Mouse (Mus musculus) left cerebral cortex, postnatal 4 days (tissue): Measurements from ENCODE around the gene Stk32b. TPM values are rescaled to one million over a fixed set of nuclear protein-coding genes. Genes with fewer than 3 reads are reported as not detected.

Experiments
- DNase-seq: peaks from one replicate; pipeline ENCODE4 v3.0.0-alpha.2; 2022
- intact Hi-C: fragments of 180-260 bp; cut with DNase I; formaldehyde crosslinking; loops from one replicate; pipeline ENCODE4 v1.15.1; 2025
- total RNA-seq, 2 experiments: library from RNA; stranded (reverse); gene quantifications; 2 replicates each; pipeline ENCODE4 v1.2.3; 2021

Gene Stk32b
- total RNA-seq, 2 experiments from 2014 or later, result 44.8 to 46.7 TPM

- intact Hi-C loops, result no loop called here
- DNase-seq, result no peak
Measured at GRCm38 (mm10) chr5:37535227-37535626, 181.7 kb downstream of the Stk32b start.

GRCm38 (mm10) chr5:37525363-37525762, 191.6 kb downstream of the Stk32b start:
- intact Hi-C loops, result no loop called here
- no peak for DNase-seq

DNA sequence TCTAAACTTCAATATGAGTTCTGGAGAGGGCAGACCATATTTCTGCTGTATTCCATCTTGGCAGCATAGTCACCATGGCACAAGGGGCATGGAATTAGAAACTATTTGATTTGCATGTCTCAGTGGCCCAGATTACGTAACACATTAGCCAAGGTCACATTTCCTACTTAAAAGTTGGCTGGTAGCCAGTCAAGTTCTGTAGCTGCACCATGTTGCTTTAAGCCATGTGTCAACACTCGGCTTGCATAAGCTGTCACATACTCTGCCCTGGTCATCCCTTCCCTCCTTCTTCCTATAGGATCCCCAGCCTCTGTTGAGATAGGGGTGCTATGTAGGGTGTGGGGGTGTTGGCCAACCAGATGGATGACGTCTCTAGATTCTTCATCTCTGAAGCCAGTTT, 196.5 kb downstream of the Stk32b start:
- intact Hi-C loops, result no loop called here
- DNase-seq, result no peak

GRCm38 (mm10) chr5:37512479-37512878, 204.5 kb downstream of the Stk32b start:
- no peak for DNase-seq
- intact Hi-C loops, result no loop called here

- intact Hi-C loops, result no loop called here
Measured at GRCm38 (mm10) chr5:37506880-37507519, 210.0 kb downstream of the Stk32b start.

GRCm38 (mm10) chr5:37494984-37495476, 221.9 kb downstream of the Stk32b start:
- DNase-seq, result no peak
- intact Hi-C loops, result no loop called here

More at GRCm38 (mm10) chr5:37506880-37507519, 210.0 kb downstream of the Stk32b start:
- DNase-seq, result no peak

GRCm38 (mm10) chr5:37472025-37472608, 244.9 kb downstream of the Stk32b start:
- peak; percentile 50 for DNase-seq
- intact Hi-C loops, result no loop called here

GRCm38 (mm10) chr5:37471584-37471983, 245.4 kb downstream of the Stk32b start:
- intact Hi-C loops, result no loop called here
- DNase-seq, result peak; percentile 50

DNA sequence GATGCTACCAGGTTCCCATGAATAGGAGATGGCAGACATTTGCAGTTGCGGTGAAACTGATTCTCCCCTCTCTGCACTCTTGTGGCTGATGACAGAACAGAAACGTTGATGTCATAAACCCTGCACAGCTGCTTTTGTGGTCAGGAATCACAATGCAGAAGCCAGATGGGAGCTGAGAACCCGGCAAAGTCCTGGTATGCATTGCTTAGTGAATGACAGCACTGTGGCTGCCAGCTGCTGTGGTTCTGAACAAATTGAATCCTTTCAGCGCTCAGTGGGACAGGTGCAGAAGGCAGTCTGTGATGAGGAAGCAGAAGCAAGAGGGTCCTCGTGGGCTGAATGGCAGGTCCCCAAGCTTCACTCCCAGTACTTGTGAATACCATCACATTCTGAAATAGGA, 247.9 kb downstream of the Stk32b start:
- no peak for DNase-seq
- intact Hi-C loops, result no loop called here

DNA sequence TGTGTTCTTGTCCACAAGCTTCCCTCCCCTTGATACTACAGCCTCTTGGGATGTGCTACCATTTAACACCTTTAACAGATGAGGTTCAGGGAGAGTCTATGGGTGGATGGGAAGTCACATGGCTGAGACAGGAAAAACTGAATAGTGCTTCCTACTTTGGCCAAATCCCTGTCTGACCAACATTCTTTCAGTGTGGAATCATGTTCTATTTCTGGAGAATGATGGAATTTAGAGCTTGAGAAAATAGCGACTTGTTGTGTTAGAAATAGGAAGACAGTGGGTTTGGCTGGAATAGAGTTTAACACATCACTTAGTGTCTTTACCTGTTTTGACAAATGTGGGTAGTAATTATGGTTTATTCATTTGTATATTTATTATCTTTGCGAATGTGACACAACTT, 249.3 kb downstream of the Stk32b start:
- intact Hi-C loops, result no loop called here

GRCm38 (mm10) chr5:37465461-37465860, 251.5 kb downstream of the Stk32b start:
- intact Hi-C loops, result no loop called here
- DNase-seq, result no peak

More for the DNA sequence above, 249.3 kb downstream of the Stk32b start:
- no peak for DNase-seq

DNA sequence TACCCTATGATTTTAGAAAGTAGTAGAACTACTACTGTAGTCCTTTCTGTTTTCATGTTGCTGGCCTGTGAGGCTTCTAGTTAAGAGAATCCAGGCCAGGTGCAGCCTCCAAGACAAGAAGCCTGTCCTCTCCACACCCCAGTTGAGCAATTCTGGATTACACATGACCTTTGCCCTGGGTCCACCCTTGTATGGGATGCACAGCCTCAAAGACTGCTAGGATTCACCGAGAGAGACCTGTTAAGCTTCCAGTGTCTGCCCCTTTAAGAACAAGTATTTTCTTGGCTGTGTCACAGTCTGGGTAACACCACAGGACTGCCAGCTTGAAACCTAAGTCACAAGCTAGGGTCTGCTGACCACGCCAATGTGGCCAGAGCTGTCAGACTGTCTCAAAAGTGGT, 258.7 kb downstream of the Stk32b start:
- intact Hi-C loops, result no loop called here
- no peak for DNase-seq

GRCm38 (mm10) chr5:37457831-37458230, 259.1 kb downstream of the Stk32b start:
- intact Hi-C loops, result no loop called here
- no peak for DNase-seq

GRCm38 (mm10) chr5:37457191-37457590, 259.8 kb downstream of the Stk32b start:
- intact Hi-C loops, result no loop called here

DNA sequence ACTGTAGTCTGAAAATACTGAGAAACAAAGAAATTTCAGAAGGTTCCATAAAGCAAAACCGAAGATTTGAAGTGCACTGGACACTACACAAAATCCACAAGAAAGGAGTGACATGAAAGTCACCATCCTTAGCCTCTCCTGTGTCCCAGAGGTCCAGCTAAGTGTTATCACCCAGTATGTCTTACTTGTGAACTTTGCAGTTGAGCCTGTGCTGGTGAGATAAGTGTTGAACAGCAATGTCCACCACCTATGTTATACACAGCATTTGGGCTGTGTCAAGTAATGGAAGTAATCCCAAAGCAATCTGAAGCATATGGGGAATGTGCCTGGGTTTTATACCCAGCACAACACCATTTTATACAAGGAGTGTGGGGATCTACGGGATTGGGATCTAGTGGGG, 260.4 kb downstream of the Stk32b start:
- DNase-seq, result no peak
- intact Hi-C loops, result no loop called here

More at GRCm38 (mm10) chr5:37457191-37457590, 259.8 kb downstream of the Stk32b start:
- no peak for DNase-seq

- DNase-seq, result no peak
- intact Hi-C loops, result no loop called here
Measured at GRCm38 (mm10) chr5:37447546-37447945, 269.4 kb downstream of the Stk32b start.

DNA sequence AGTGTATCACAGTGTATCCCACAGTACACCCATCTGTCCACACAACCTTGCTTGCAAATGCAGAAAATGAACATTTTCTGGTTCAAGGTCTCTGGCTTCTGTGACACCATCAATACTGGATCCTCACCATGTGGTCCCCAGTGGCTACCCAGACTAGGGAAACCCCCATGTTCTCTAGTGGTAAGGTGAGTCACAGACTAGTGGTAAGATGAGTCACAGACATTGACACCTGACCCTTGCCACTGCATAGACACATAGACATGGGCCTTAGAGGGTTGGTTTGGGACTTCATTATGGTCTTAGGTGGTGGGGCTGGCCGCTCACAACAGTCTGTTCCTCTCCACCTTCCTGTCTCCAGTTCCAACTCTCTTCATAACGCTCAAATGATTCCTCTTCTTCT, 274.2 kb downstream of the Stk32b start:
- DNase-seq, result no peak
- intact Hi-C loops, result no loop called here

DNA sequence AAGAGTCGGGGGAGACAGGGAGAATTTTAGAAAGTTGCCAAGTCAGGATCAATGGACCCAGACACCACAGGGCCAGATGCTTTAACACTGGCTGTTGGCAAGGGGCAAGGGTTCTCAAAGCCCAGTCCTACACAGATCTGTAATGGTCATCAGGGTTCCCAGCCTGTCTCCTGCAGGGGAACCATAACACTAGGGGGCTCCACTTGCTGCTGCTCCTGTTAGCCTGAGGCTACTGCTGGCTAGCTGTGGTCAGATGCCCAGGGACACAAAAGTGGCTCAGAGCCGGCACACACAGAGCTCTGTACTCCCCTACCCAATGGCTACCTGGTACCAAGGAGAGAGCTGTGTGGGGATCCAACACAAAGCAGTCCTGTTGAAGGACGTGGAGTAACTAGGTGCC, 281.6 kb downstream of the Stk32b start:
- intact Hi-C loops, result no loop called here

DNA sequence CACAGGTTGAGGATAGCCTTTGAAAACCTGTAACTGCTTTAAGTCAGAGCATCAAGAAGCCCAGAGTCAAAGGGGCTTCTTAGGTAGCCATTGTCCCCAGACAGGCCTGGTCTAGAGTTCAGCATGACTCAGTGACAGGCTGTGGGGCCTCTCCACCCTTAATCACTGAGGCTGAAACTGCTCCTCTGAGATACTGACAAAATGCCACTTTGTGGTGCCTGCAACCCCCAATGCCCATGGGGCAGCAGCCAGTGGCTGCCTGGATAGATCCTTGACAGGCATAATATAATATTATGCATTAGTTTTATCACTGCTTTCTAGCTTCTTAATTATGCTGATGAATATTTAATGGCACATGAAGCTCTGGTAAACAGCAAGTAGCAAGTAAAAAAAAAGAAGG, 289.8 kb downstream of the Stk32b start:
- DNase-seq, result no peak
- intact Hi-C loops, result no loop called here

More for the DNA sequence above, 281.6 kb downstream of the Stk32b start:
- DNase-seq, result no peak

DNA sequence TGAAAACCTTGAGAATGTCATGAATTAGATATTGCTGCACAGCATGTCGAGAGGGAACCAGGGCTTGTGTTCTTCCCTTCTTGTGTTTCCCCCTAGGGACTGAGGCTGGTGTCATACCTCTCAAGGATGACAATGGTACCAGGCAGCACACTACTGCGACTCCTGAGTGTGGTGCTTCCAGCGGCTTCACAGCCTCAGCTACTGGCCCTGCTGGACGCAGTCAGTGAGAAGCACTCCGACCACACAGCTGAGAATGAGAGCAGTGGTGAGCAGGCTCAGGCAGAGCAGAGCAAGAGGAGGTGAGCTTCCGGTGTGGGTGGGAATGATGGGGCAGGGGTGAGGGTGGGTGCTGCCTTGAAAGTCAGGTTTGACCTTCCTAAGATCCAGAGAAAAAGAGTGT, 297.9 kb downstream of the Stk32b start:
- no peak for DNase-seq
- intact Hi-C loops, result no loop called here
